Mouse (Mus musculus): ENCODE measurements around the gene Esrrb. TPM values are rescaled to one million over a fixed set of nuclear protein-coding genes. Genes with fewer than 3 reads are reported as not detected.
A peak's percentile ranks its signal among the peaks of the same experiment; 100 is the strongest.

Esrrb gene
- total RNA-seq (2014; rRNA removed; ENCODE audit: low replicate concordance) (10.7 and 11.8 TPM in 2 replicates), polyA plus RNA-seq (2015; fragmentation: Nextera tagmentation; extraction: Ambion mirVana) (1.9 and 3.5 TPM in 2 replicates)

DNA sequence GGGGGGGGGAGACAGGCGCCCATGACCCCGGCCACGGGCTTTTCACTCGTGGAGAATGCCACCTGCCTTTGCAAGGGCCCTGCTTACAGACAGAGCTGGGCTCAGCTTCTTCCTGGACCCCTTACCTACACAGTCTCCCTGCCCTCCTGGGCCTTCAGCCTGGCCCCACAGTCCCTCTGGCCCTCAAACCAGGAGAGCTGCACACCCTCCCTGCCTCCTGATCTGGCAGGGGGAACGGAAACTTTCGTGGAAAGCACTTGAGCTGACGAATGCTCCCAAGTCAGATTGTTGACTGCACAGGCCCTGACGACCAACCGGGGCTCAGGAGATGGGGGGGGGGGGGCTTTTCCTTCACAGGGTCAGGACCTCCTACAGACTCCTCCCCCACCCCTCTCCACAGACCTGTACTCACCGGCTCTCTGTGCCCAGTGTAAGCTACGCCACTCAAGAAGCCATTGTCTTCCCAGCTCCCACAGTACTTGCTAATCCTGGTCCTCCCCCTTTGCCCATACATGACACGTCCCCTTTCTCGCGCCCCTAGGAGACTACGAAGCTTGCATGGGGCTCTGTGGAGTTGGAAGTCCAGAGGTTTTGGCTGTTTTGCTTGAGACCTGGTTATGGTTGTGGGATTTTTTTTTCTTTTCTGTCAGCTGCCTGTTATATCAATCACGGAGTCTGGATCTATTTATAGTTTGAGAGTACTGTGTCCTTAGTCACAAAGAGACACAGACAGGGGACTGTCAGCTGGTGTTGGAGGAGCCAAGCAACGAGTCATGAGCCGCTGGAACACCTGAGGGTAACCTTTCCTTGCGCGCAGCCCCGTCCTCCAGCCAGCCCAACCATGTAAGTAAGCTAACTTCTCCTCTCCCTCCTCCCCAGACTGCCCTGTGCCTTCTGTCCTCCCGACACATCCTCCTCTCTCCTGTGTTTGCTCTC lies at the start of gene Esrrb:
Gene Esrrb, plus strand, starts transcription at position 422 of the 936 bp plus-strand sequence.
- Histone ChIP-seq H3K4me1 (ENCODE audit: control insufficient read depth, insufficient read depth) (peaks cover 20% of the 10 kb centered on the region), H3K27me3 (ENCODE audit: control insufficient read depth, insufficient read depth, low read length) (no peaks in the 10 kb centered on the region), H3K4me3 (ENCODE audit: low read depth, low read length) (peak within 1 kb of the TSS; percentile 40), H3K27ac (ENCODE audit: low read depth) (peak within 1 kb of the TSS; percentile 87), H3K9ac (replicated peaks; ENCODE audit: low read depth, low read length) (peak within 1 kb of the TSS; percentile 41), H3K9me3 (replicated peaks; ENCODE audit: control insufficient read depth, low read length) (no peaks in the 10 kb centered on the region), H3K36me3 (replicated peaks; ENCODE audit: control insufficient read depth, insufficient read depth, low read length) (no peaks in the 10 kb centered on the region), H3K4me2 (ENCODE audit: low read depth, low read length) (peak within 1 kb of the TSS; percentile 66)
- DNase-seq (ENCODE audit: low spot score): peak; percentile 82
- ATAC-seq (ENCODE audit: insufficient read depth, low read depth): peak; percentile 91
- 18% methylated on average over 22 of the region's 22 CpGs for WGBS
- TF ChIP-seq EP300 (IDR thresholded peaks at IDR 0.05; ENCODE audit: low read depth): peak; percentile 67
- TF ChIP-seq CTCF (IDR thresholded peaks at IDR 0.05; ENCODE audit: low read depth): no peak

DNA sequence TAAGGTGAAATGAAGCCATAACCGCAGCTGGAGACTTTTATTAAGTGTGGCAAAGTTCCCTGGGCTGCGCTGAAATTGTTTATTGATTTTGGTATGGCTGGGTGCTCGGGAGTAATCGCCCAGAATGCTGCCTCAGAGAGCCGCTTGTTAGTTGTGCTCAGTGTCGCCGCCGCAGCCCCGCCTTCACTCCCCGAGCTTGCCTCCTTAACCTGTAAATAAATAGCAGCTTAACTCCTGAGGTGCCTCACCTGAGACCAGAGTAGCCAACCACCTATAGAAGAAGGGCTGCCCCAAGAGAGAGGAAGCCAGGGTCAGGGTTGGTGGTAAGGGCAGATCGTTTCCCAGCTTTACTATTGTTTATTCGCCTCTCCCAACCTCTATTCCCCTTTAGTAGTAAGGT lies 40.3 kb upstream of the Esrrb start:
- DNase-seq (ENCODE audit: low spot score): no peak
- no peaks in the 10 kb centered on the region for H3K27me3 ChIP-seq (ENCODE audit: control insufficient read depth, insufficient read depth, low read length)
- no peak overlapping the region for H3K9ac ChIP-seq (replicated peaks; ENCODE audit: low read depth, low read length)
- 36% methylated on average over 12 of the region's 12 CpGs for WGBS
- no peaks in the 10 kb centered on the region for H3K4me1 ChIP-seq (ENCODE audit: control insufficient read depth, insufficient read depth)
- no peaks in the 10 kb centered on the region for H3K9me3 ChIP-seq (replicated peaks; ENCODE audit: control insufficient read depth, low read length)
- H3K36me3 ChIP-seq (replicated peaks; ENCODE audit: control insufficient read depth, insufficient read depth, low read length): no peaks in the 10 kb centered on the region
- TF ChIP-seq EP300 (IDR thresholded peaks at IDR 0.05; ENCODE audit: low read depth) (no peak), CTCF (IDR thresholded peaks at IDR 0.05; ENCODE audit: low read depth) (no peak)
- no peak for ATAC-seq (ENCODE audit: insufficient read depth, low read depth)
- H3K27ac ChIP-seq (ENCODE audit: low read depth): no peak overlapping the region
- no peak overlapping the region for H3K4me2 ChIP-seq (ENCODE audit: low read depth, low read length)
- no peak overlapping the region for H3K4me3 ChIP-seq (ENCODE audit: low read depth, low read length)

DNA sequence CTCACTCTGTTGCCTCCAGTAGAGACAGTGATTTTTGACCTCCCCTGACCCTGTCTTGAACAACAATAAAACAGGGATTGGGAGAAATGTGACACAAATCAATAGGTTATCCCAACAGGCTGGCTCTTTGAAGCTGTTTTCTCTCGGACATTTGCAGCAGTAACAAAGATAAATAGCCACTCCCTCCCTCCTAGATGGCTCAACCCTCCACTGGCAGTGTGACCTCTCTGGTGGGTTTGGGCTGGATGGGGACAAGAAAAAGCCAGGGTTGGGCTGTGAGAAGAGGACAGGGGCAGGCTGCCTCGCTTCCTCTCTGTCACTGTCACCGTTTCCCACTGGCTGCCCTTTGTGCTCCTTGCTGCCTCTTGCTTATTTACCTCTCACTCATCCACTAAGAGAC lies 36.6 kb upstream of the Esrrb start:
- Histone ChIP-seq H3K4me2 (ENCODE audit: low read depth, low read length) (no peak overlapping the region), H3K27ac (ENCODE audit: low read depth) (no peak overlapping the region), H3K36me3 (replicated peaks; ENCODE audit: control insufficient read depth, insufficient read depth, low read length) (no peaks in the 10 kb centered on the region), H3K4me1 (ENCODE audit: control insufficient read depth, insufficient read depth) (no peaks in the 10 kb centered on the region), H3K4me3 (ENCODE audit: low read depth, low read length) (no peak overlapping the region), H3K27me3 (ENCODE audit: control insufficient read depth, insufficient read depth, low read length) (no peaks in the 10 kb centered on the region), H3K9ac (replicated peaks; ENCODE audit: low read depth, low read length) (no peak overlapping the region), H3K9me3 (replicated peaks; ENCODE audit: control insufficient read depth, low read length) (no peaks in the 10 kb centered on the region)
- 66% methylated on average over 3 of the region's 3 CpGs for WGBS
- TF ChIP-seq EP300 (IDR thresholded peaks at IDR 0.05; ENCODE audit: low read depth) (no peak), CTCF (IDR thresholded peaks at IDR 0.05; ENCODE audit: low read depth) (no peak)
- DNase-seq (ENCODE audit: low spot score) (no peak), ATAC-seq (ENCODE audit: insufficient read depth, low read depth) (no peak)

DNA sequence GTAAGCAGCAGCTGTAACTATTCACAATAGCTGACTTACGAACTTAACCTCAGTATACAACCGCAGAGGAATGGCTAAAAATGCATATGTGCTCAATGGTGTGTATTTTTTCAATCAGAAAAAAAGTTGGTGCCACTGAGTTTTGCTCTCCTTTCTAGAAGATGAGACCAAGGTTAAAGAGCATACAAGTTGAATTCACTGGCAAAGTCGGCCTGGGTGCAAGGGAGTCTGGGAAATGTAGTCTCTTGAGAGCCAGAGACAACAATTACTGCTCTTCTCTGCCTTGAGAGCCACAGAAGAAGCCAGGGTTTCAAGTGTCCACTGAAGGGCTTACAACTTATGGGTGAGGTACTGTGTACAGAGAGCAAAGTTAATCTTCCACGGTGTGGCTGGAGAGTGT lies 31.1 kb upstream of the Esrrb start:
- ATAC-seq (ENCODE audit: insufficient read depth, low read depth): no peak
- TF ChIP-seq EP300 (IDR thresholded peaks at IDR 0.05; ENCODE audit: low read depth): no peak
- DNase-seq (ENCODE audit: low spot score): no peak
- Histone ChIP-seq H3K36me3 (replicated peaks; ENCODE audit: control insufficient read depth, insufficient read depth, low read length) (no peaks in the 10 kb centered on the region), H3K9ac (replicated peaks; ENCODE audit: low read depth, low read length) (no peak overlapping the region), H3K27me3 (ENCODE audit: control insufficient read depth, insufficient read depth, low read length) (no peaks in the 10 kb centered on the region), H3K9me3 (replicated peaks; ENCODE audit: control insufficient read depth, low read length) (no peaks in the 10 kb centered on the region), H3K4me3 (ENCODE audit: low read depth, low read length) (no peak overlapping the region), H3K4me1 (ENCODE audit: control insufficient read depth, insufficient read depth) (no peaks in the 10 kb centered on the region), H3K27ac (ENCODE audit: low read depth) (no peak overlapping the region), H3K4me2 (ENCODE audit: low read depth, low read length) (no peak overlapping the region)
- 61% methylated on average over 4 of the region's 4 CpGs for WGBS

DNA sequence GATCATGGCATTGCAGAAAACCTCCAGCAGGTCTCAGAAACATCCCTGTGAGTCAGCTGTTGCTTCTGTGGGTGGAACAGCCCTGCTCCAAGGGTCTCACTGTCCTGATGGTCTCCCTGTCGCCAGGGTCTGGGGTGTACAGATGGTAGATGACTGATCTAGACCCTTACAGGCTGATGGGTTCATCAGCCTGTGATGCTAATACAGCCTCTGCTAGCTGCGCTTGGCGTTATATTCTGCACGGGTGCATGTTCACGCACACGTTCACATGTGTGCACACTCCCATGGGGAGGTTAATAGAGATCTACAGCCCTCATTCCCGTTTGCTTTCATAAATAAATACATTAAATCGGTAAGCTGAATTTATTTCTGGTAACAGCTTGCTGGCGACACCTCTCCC lies 30.2 kb upstream of the Esrrb start:
- Histone ChIP-seq H3K4me3 (ENCODE audit: low read depth, low read length) (no peak overlapping the region), H3K4me1 (ENCODE audit: control insufficient read depth, insufficient read depth) (no peaks in the 10 kb centered on the region), H3K36me3 (replicated peaks; ENCODE audit: control insufficient read depth, insufficient read depth, low read length) (no peaks in the 10 kb centered on the region), H3K4me2 (ENCODE audit: low read depth, low read length) (no peak overlapping the region), H3K27ac (ENCODE audit: low read depth) (no peak overlapping the region), H3K27me3 (ENCODE audit: control insufficient read depth, insufficient read depth, low read length) (no peaks in the 10 kb centered on the region), H3K9ac (replicated peaks; ENCODE audit: low read depth, low read length) (no peak overlapping the region), H3K9me3 (replicated peaks; ENCODE audit: control insufficient read depth, low read length) (no peaks in the 10 kb centered on the region)
- ATAC-seq (ENCODE audit: insufficient read depth, low read depth): no peak
- DNase-seq (ENCODE audit: low spot score): no peak
- 86% methylated on average over 9 of the region's 9 CpGs for WGBS
- TF ChIP-seq EP300 (IDR thresholded peaks at IDR 0.05; ENCODE audit: low read depth): no peak
- no peak for TF ChIP-seq CTCF (IDR thresholded peaks at IDR 0.05; ENCODE audit: low read depth)
